Mouse (Mus musculus): ENCODE data around the gene Fmo2. TPM values are rescaled to one million over a fixed set of nuclear protein-coding genes. Genes with fewer than 3 reads are reported as not detected.

Fmo2 gene
- polyA plus RNA-seq (2016; fragmentation: Nextera tagmentation; extraction: Ambion mirVana) = not detected in 2 replicates

DNA sequence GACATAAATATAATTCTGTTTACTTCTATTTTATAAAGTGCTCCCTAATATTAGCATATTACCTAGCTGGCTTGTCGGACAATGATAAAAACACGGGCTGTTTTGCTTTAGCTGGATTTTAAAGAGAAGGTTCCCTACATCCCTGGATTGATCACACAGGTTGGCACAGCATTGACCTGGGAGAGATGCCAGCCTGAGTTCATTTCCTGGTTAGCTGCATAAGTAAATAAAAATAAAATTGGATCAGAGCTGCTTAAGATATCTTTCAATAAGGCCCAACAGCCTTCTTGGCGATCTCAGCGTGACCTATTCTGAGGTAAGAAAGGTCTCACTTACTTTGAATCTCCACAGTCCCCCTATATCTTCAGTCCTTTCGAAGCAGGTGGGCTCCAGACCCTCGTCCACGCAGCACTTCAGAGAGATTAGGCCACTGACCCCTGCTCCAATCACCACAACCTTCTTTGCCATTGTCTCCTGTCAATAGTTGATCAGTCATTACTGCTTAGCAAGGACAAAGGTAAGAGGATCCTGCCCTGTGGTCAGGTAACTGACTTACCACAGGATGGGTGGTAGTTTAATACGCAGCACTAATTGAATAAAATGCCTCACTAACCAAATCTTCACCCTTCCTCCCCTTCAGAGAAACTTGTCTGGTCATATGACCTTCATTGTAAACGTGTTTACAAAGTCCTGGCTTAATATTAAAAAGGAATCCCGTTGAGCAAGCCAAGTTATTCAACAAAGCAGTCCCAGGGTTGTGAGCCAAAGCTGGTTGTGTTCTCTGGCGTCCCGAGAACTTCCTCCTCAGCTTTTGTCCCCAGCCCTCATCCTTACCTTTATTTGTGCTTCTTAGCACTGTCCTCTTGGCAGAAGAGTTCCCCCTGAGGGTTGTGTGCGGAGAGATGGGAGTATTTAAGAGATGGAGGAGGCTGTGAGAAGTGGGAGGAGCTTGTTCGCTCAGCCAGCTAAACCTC is at the start of gene Fmo2:
Gene Fmo2, minus strand, starts transcription at position 889 of the 974 bp plus-strand sequence.
- 80% methylated on average over 14 of the region's 14 CpGs for WGBS
- Histone ChIP-seq H3K9me3 (no peaks in the 10 kb centered on the region), H3K36me3 (no peaks in the 10 kb centered on the region), H3K27me3 (ENCODE audit: insufficient read depth, poor library complexity, severe bottlenecking) (no peaks in the 10 kb centered on the region), H3K4me1 (replicated peaks) (no peaks in the 10 kb centered on the region), H3K27ac (no peak within 1 kb of the TSS), H3K4me3 (no peak within 1 kb of the TSS)
- no peak for DNase-seq (ENCODE audit: low spot score)

DNA sequence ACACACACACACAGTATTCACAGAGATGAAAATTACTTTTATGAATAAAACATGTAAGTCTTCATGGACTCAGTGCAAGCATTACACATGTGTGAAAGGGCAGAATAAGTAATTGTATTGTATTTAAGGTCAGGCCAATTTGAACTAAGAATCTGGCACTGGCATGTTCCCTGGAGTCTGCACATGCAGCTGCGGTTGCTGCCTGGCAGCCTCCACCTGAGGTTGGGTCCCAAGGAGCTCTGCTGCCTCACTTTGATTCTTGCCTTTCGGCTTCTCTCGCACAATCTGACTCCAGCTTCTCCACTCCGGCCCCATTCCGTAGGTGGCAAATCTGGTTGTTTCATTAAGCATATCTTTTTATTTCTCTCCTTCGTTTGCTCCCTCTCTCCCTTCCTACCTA is 49.4 kb upstream of the Fmo2 start:
- Histone ChIP-seq H3K27me3 (ENCODE audit: insufficient read depth, poor library complexity, severe bottlenecking) (no peaks in the 10 kb centered on the region), H3K9me3 (no peaks in the 10 kb centered on the region), H3K27ac (no peak overlapping the region), H3K4me3 (no peak overlapping the region), H3K4me1 (replicated peaks) (0 out of 2 replicates have a peak, but pooled peaks cover 8% of the 10 kb centered on the region), H3K36me3 (no peaks in the 10 kb centered on the region)
- WGBS = 84% methylated on average over 6 of the region's 6 CpGs
- DNase-seq (ENCODE audit: low spot score) = no peak

GRCm38 (mm10) chr1:162946837-162947558 is 48.5 kb upstream of the Fmo2 start:
- Histone ChIP-seq H3K36me3 (no peaks in the 10 kb centered on the region), H3K27me3 (ENCODE audit: insufficient read depth, poor library complexity, severe bottlenecking) (no peaks in the 10 kb centered on the region), H3K4me3 (no peak overlapping the region), H3K27ac (no peak overlapping the region), H3K4me1 (replicated peaks) (0 out of 2 replicates have a peak, but pooled peaks cover 8% of the 10 kb centered on the region), H3K9me3 (no peaks in the 10 kb centered on the region)
- no peak for DNase-seq (ENCODE audit: low spot score)
- 78% methylated on average over 4 of the region's 4 CpGs for WGBS

DNA sequence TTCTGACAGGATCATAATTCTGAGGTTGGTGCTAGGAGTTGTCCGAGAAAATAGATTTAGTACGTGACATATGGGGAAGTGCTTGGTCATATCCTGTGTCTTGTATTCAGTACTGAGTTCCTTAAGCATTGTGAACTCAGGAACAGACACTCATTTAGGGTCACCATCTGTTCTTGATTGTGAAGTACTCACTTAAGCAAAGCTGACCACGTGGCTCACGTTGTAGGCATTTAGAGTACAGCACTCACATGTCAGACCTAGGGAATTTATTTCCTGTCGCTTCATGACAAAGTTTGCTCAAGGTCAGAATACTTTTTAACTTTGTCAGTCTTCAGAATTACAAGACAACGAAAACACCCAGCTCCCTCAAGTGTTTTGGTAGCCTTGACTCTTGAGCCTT is 45.2 kb upstream of the Fmo2 start:
- H3K9me3 ChIP-seq = no peaks in the 10 kb centered on the region
- H3K4me1 ChIP-seq (replicated peaks) = 0 out of 2 replicates have a peak, but pooled peaks cover 8% of the 10 kb centered on the region
- H3K36me3 ChIP-seq = no peaks in the 10 kb centered on the region
- DNase-seq (ENCODE audit: low spot score) = no peak
- WGBS = 65% methylated on average over 6 of the region's 6 CpGs
- no peaks in the 10 kb centered on the region for H3K27me3 ChIP-seq (ENCODE audit: insufficient read depth, poor library complexity, severe bottlenecking)
- H3K4me3 ChIP-seq = no peak overlapping the region
- no peak overlapping the region for H3K27ac ChIP-seq

GRCm38 (mm10) chr1:162938696-162939351 is 40.3 kb upstream of the Fmo2 start:
- H3K4me1 ChIP-seq (replicated peaks) = no peaks in the 10 kb centered on the region
- H3K9me3 ChIP-seq = no peaks in the 10 kb centered on the region
- H3K4me3 ChIP-seq = no peak overlapping the region
- H3K27ac ChIP-seq = no peak overlapping the region
- no peak for DNase-seq (ENCODE audit: low spot score)
- 89% methylated on average over 4 of the region's 4 CpGs for WGBS
- no peaks in the 10 kb centered on the region for H3K27me3 ChIP-seq (ENCODE audit: insufficient read depth, poor library complexity, severe bottlenecking)
- no peaks in the 10 kb centered on the region for H3K36me3 ChIP-seq

DNA sequence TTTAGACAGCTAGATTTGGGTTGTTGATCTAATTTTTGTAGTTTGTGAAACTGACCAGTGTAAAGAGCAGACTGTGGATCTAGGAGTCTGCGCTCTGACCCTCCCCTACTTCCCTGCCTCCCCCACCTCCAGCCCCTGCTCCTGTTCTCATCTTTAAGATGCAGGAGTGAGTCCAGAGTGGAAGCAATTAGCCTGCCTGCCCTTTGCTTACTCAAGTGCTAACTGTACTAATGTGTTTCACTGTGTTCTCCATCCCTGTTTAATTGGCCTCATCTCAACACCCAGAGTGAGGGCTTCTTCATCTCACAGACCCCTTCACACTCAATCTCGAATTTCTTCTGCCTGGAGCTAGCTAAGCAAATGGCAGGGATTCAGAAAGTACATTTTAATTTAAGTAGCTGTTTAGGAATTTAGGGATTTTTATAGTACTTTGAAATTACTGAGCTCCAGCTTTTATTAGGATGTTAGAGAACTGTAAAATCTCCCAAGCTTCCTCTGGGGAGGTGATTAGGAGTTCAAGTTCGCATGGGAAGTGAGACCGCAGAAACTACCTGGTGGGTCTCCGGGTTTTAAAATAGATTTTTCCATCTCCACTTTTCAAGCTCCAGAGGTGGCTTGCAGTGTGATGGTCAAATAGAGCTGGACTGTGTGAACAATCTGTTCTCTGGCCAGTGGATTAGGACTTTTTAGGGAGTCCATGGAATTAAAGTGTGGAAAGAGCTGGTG is 39.6 kb upstream of the Fmo2 start:
- Histone ChIP-seq H3K36me3 (no peaks in the 10 kb centered on the region), H3K4me3 (no peak overlapping the region), H3K4me1 (replicated peaks) (no peaks in the 10 kb centered on the region), H3K27me3 (ENCODE audit: insufficient read depth, poor library complexity, severe bottlenecking) (no peaks in the 10 kb centered on the region), H3K9me3 (no peaks in the 10 kb centered on the region), H3K27ac (no peak overlapping the region)
- 85% methylated on average over 5 of the region's 5 CpGs for WGBS
- DNase-seq (ENCODE audit: low spot score) = no peak

- Histone ChIP-seq H3K27me3 (ENCODE audit: insufficient read depth, poor library complexity, severe bottlenecking) (no peaks in the 10 kb centered on the region), H3K9me3 (no peaks in the 10 kb centered on the region), H3K27ac (no peak within 1 kb of the TSS), H3K4me3 (no peak within 1 kb of the TSS), H3K4me1 (replicated peaks) (no peaks in the 10 kb centered on the region), H3K36me3 (no peaks in the 10 kb centered on the region)
- 89% methylated on average over 6 of the region's 6 CpGs for WGBS
- no peak for DNase-seq (ENCODE audit: low spot score)
These were observed 38.9 kb upstream of the Fmo2 start, which contains the start of gene Fmo6 for GRCm38 (mm10) chr1:162937415-162937814. TSS of gene Fmo6 (minus strand) at chr1:162937515.

- Histone ChIP-seq H3K36me3 (no peaks in the 10 kb centered on the region), H3K27ac (no peak overlapping the region), H3K27me3 (ENCODE audit: insufficient read depth, poor library complexity, severe bottlenecking) (no peaks in the 10 kb centered on the region), H3K9me3 (no peaks in the 10 kb centered on the region), H3K4me1 (replicated peaks) (no peaks in the 10 kb centered on the region), H3K4me3 (no peak overlapping the region)
- WGBS = 78% methylated on average over 4 of the region's 4 CpGs
- no peak for DNase-seq (ENCODE audit: low spot score)
These were observed 36.0 kb upstream of the Fmo2 start for GRCm38 (mm10) chr1:162934374-162935012.

GRCm38 (mm10) chr1:162932386-162932785 is 33.9 kb upstream of the Fmo2 start:
- H3K27ac ChIP-seq = no peak overlapping the region
- no peaks in the 10 kb centered on the region for H3K9me3 ChIP-seq
- WGBS = 92% methylated on average over 4 of the region's 4 CpGs
- H3K27me3 ChIP-seq (ENCODE audit: insufficient read depth, poor library complexity, severe bottlenecking) = no peaks in the 10 kb centered on the region
- no peak for DNase-seq (ENCODE audit: low spot score)
- H3K4me3 ChIP-seq = no peak overlapping the region
- H3K36me3 ChIP-seq = no peaks in the 10 kb centered on the region
- H3K4me1 ChIP-seq (replicated peaks) = no peaks in the 10 kb centered on the region

DNA sequence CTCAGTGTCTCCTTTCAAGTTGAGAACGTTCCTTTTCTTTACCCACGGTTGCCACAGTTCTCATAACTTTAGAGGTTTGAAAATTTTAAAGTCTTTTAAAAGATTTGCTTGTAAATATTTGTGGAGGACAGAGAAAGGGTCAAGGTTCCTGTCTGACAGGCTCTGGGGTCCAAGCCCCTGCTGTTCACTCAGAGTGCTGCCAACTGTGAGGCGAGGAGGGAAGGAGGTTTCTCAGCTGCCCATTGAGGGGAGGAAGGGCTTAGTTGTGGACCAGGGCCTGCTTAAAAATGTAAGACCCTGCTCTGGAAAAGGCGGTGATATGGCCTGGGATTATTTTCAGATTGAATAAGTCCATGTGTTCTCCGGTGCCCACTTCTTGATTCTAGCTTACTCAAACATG is 33.4 kb upstream of the Fmo2 start:
- Histone ChIP-seq H3K4me1 (replicated peaks) (no peaks in the 10 kb centered on the region), H3K4me3 (no peak overlapping the region), H3K36me3 (no peaks in the 10 kb centered on the region), H3K27ac (no peak overlapping the region), H3K9me3 (no peaks in the 10 kb centered on the region), H3K27me3 (ENCODE audit: insufficient read depth, poor library complexity, severe bottlenecking) (no peaks in the 10 kb centered on the region)
- no peak for DNase-seq (ENCODE audit: low spot score)
- WGBS = 80% methylated on average over 5 of the region's 5 CpGs

DNA sequence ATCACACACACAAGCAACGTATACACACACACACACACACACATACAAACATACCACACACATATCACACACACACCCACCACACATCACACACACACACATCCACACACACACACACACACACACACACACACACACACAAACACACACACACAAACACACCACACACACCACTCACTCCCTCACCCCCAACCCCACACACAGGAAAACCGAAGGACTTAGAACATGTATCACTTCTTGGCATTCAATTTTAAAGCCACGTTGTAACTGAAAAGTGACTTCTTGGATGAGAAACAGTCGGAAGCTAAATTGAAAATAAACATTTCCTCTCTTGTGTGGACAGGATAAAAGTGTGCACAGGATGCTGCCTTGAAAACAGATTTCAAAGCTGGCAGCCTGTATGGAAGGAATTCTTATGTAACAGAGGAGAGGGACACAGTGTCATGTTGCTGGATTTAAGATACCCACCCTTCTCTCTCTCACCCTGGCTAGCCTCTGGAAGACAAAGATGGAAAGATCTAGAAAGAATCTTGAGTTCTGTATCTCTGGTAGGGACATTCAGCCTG is 32.9 kb upstream of the Fmo2 start:
- WGBS = 85% methylated on average over 4 of the region's 4 CpGs
- no peaks in the 10 kb centered on the region for H3K36me3 ChIP-seq

More for the DNA sequence above, 32.9 kb upstream of the Fmo2 start:
- no peak overlapping the region for H3K4me3 ChIP-seq
- no peaks in the 10 kb centered on the region for H3K4me1 ChIP-seq (replicated peaks)
- H3K27ac ChIP-seq = no peak overlapping the region
- no peak for DNase-seq (ENCODE audit: low spot score)
- no peaks in the 10 kb centered on the region for H3K27me3 ChIP-seq (ENCODE audit: insufficient read depth, poor library complexity, severe bottlenecking)
- H3K9me3 ChIP-seq = no peaks in the 10 kb centered on the region
